ENCODE assay signal across 26 mouse cellular contexts in the genomic region with DNA sequence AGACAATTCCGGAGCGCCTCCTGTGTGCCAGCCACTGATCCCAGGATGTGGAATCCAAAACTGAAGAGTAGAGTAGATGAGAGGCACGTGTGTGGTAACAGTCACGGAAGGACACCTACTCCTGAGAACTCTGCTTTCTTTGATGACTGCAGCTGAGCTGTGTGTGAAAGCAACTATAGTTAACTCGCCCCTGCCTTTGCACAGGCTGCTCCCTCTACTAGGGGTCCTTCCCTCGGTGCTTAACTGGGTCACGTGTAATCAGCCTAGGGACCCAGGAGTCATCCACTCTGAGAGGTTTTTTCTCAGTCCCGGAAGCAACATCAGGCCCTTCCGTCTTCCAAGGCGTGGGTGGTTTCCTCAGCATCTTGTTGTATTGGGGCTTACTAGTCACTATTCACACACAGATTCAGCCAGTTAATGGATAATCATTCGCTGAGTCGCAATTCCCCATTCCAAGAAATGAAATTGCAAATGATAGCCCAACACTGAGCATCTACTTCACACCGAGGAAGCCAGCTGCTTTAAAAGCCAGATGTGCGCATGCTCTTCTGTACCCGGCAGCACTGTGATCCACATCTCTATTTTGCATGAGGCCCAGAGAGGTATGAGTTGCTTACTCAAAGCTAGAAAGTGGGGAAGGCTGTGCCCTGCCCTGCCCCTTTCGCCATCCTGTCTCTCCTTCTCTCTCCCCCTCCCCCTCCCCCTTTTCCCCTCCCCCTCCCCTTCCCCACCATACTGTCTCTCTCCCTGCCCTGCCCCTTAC.
A peak's percentile ranks its signal among the peaks of the same experiment; 100 is the strongest.
DNase-seq lines count a peak whose midpoint lies in the region; ATAC-seq and TF ChIP-seq lines count a peak whose summit lies in the region.
"Had no signal": no experiment of that assay in that cellular context is flagged by ENCODE, and none has a peak within 500 bp of the region (broad histone marks: within the 10 kb centered on the region; RNA-seq: fewer than 3 reads in every experiment).

No protein-coding gene starts in this region.

- no peaks in the 10 kb centered on the region for H3K36me3 ChIP-seq in limb, embryonic 12.5 days
- H3K36me3 ChIP-seq in limb, embryonic 10.5 days = no peaks in the 10 kb centered on the region
- no peaks in the 10 kb centered on the region for H3K36me3 ChIP-seq in CH12.LX (replicated peaks in 1 of 2; ENCODE audit: control insufficient read depth in 1 of 2, insufficient read depth in 1 of 2, low read length in 1 of 2)
- H3K36me3 ChIP-seq: embryonic facial prominence, embryonic 13.5 days; embryonic facial prominence, embryonic 15.5 days; forebrain, embryonic 10.5 days; forebrain, embryonic 12.5 days; G1E had no signal

- peak; percentile 82 for TF ChIP-seq EP300 in CH12.LX (IDR thresholded peaks at IDR 0.05; ENCODE audit: low read length)

- H3K9ac ChIP-seq in limb, embryonic 12.5 days (replicated peaks) = 0 out of 2 replicates have a peak overlapping the region, but pooled peaks have one; percentile 3
- no peak overlapping the region for H3K9ac ChIP-seq in CH12.LX (ENCODE audit: insufficient read depth, low read depth)
- H3K9ac ChIP-seq: embryonic facial prominence, embryonic 13.5 days; embryonic facial prominence, embryonic 15.5 days; forebrain, embryonic 12.5 days had no signal

- TF ChIP-seq POLR2A in CH12.LX (IDR thresholded peaks at IDR 0.05; ENCODE audit: low read depth, low read length) = peak; percentile 59

- in situ Hi-C loops in CH12.LX (cut with MboI; ENCODE audit: low pct_ligation_motif_present, low pct_unique_long_range_greater_than_20kb, low sequenced_read_pairs) = no loop called here

- dilution Hi-C loops in CH12.LX (cut with MboI; ENCODE audit: extremely low pct_ligation_motif_present, extremely low pct_unique_long_range_greater_than_20kb, low sequenced_read_pairs) = no loop called here

- no peak for TF ChIP-seq CTCF in CH12.LX (conservative IDR thresholded peaks at IDR 0.05 in 1 of 2, IDR thresholded peaks at IDR 0.05 in 1 of 2; ENCODE audit: low read depth in 2 of 2, low read length in 2 of 2)

- no peak overlapping the region for H3K4me3 ChIP-seq in limb, embryonic 12.5 days (replicated peaks)
- H3K4me3 ChIP-seq in limb, embryonic 10.5 days = no peak overlapping the region
- H3K4me3 ChIP-seq in CH12.LX (replicated peaks in 1 of 3; ENCODE audit: low read depth in 2 of 3, low read length in 2 of 3, poor library complexity in 1 of 3) = peak overlapping the region in 1 of 3 experiments; percentile 1
- H3K4me3 ChIP-seq: embryonic facial prominence, embryonic 13.5 days; embryonic facial prominence, embryonic 15.5 days; erythroblast, embryonic 14.5 days; forebrain, embryonic 10.5 days; forebrain, embryonic 12.5 days had no signal

- no peak for TF ChIP-seq RAD21 in CH12.LX (IDR thresholded peaks at IDR 0.05; ENCODE audit: low read depth, low read length)

- H3K27me3 ChIP-seq in limb, embryonic 12.5 days = peaks cover 3% of the 10 kb centered on the region; the same call in 1 of the 2 replicates
- H3K27me3 ChIP-seq in limb, embryonic 10.5 days (ENCODE audit: low read depth, poor library complexity, severe bottlenecking) = peaks cover 16% of the 10 kb centered on the region; the same call in 1 of the 2 replicates
- H3K27me3 ChIP-seq in CH12.LX (replicated peaks) = peaks cover 7% of the 10 kb centered on the region
- H3K27me3 ChIP-seq: embryonic facial prominence, embryonic 15.5 days; Patski had no signal

- H3K9me3 ChIP-seq in limb, embryonic 12.5 days = no peaks in the 10 kb centered on the region
- H3K9me3 ChIP-seq in limb, embryonic 10.5 days (replicated peaks) = no peaks in the 10 kb centered on the region
- H3K9me3 ChIP-seq in CH12.LX (replicated peaks; ENCODE audit: low read length) = no peaks in the 10 kb centered on the region
- H3K9me3 ChIP-seq: embryonic facial prominence, embryonic 13.5 days; embryonic facial prominence, embryonic 15.5 days; forebrain, embryonic 10.5 days; forebrain, embryonic 12.5 days; G1E had no signal

- WGBS in limb, embryonic 12.5 days = 55% methylated on average over 16 of the region's 16 CpGs
- 58% methylated on average over 16 of the region's 16 CpGs for WGBS in limb, embryonic 10.5 days

- H3K4me1 ChIP-seq in limb, embryonic 12.5 days (replicated peaks) = peaks cover 47% of the 10 kb centered on the region
- H3K4me1 ChIP-seq in limb, embryonic 10.5 days = peaks cover 40% of the 10 kb centered on the region
- peaks cover 19 to 28% of the 10 kb centered on the region in 2 experiments for H3K4me1 ChIP-seq in CH12.LX (ENCODE audit: control insufficient read depth in 1 of 2, insufficient read depth in 2 of 2)

- DNase-seq in frontal cortex, postnatal 36 days (ENCODE audit: low spot score in 2 of 2) = peak; percentile 3 to 19
- no peak for DNase-seq in frontal cortex, postnatal 14 days (ENCODE audit: low spot score in 2 of 2)
- DNase-seq in limb, embryonic 10.5 days (ENCODE audit: low spot score) = no peak
- peak; percentile 93 for DNase-seq in CH12.LX (ENCODE audit: extremely low read depth)
- DNase-seq in brain, adult 2 months (ENCODE audit: low read depth, low spot score) = peak; percentile 40
- no peak for DNase-seq in layer of hippocampus, adult 8-10 months (ENCODE audit: low spot score in 2 of 2)
- DNase-seq: adrenal gland, adult 8-10 months; adrenal gland, postnatal 14 days; adrenal gland, postnatal 36 days; cerebellum, adult 11 months; cerebellum, adult 18-20 months; cerebellum, adult 8-10 months; cerebellum, adult 9-11 months; cerebellum, postnatal 36 days; embryo, embryonic 11 days had no signal

- no peak overlapping the region for H3K4me2 ChIP-seq in limb, embryonic 12.5 days
- H3K4me2 ChIP-seq in CH12.LX (ENCODE audit: insufficient read depth, low read depth, poor library complexity, severe bottlenecking) = peak overlapping the region; percentile 10
- H3K4me2 ChIP-seq: embryonic facial prominence, embryonic 13.5 days; embryonic facial prominence, embryonic 15.5 days; forebrain, embryonic 12.5 days had no signal

- ATAC-seq in limb, embryonic 12.5 days (ENCODE audit: insufficient number of reproducible peaks, insufficient read depth, low FRiP score, low TSS enrichment, low read depth) = no peak
- ATAC-seq: activated CD4-positive, CD25-positive, alpha-beta regulatory T cell, adult 4 months; forebrain, embryonic 14.5 days; forebrain, embryonic 16.5 days; Patski had no signal

- H3K27ac ChIP-seq in limb, embryonic 12.5 days = no peak overlapping the region
- no peak overlapping the region for H3K27ac ChIP-seq in limb, embryonic 10.5 days
- H3K27ac ChIP-seq in CH12.LX (ENCODE audit: insufficient read depth, low read depth) = no peak overlapping the region
- H3K27ac ChIP-seq: embryonic facial prominence, embryonic 13.5 days; embryonic facial prominence, embryonic 15.5 days; forebrain, embryonic 10.5 days; forebrain, embryonic 12.5 days had no signal

- H3K79me2 ChIP-seq in CH12.LX (replicated peaks; ENCODE audit: control insufficient read depth, extremely low read depth, insufficient read depth, poor library complexity, severe bottlenecking) = no peaks in the 10 kb centered on the region

TF ChIP-seq in CH12.LX, 34 proteins besides CTCF, POLR2A, EP300 and RAD21 (continues in another document):
- TF ChIP-seq TBP (conservative IDR thresholded peaks at IDR 0.05; ENCODE audit: low read depth, low read length) = peak; percentile 33; the same call in 1 of the 2 replicates
- peak; percentile 89 for TF ChIP-seq JUND (conservative IDR thresholded peaks at IDR 0.05; ENCODE audit: low read depth, low read length)
- TF ChIP-seq ZC3H11A (IDR thresholded peaks at IDR 0.05; ENCODE audit: low read depth, low read length) = no peak
- TF ChIP-seq BHLHE40 (IDR thresholded peaks at IDR 0.05; ENCODE audit: low read depth, low read length) = peak; percentile 68
- peak; percentile 77; the same call in 1 of the 2 replicates for TF ChIP-seq JUN (IDR thresholded peaks at IDR 0.05; ENCODE audit: insufficient read depth, low read depth, low read length)
- TF ChIP-seq NELFE (IDR thresholded peaks at IDR 0.05; ENCODE audit: low read depth, low read length) = no peak; the same call in 1 of the 2 replicates
- 0 out of 2 replicates have a peak, but pooled peaks have one; percentile 72 for TF ChIP-seq RCOR1 (conservative IDR thresholded peaks at IDR 0.05; ENCODE audit: low read depth, low read length)
- peak; percentile 60; the same call in 1 of the 2 replicates for TF ChIP-seq MXI1 (IDR thresholded peaks at IDR 0.05; ENCODE audit: low read depth, low read length)
- TF ChIP-seq SIN3A (IDR thresholded peaks at IDR 0.05; ENCODE audit: low read length) = 0 out of 2 replicates have a peak, but pooled peaks have one; percentile 30
- no peak for TF ChIP-seq E2F4 (IDR thresholded peaks at IDR 0.05; ENCODE audit: insufficient replicate concordance, low read depth, low read length)
- TF ChIP-seq ELF1 (IDR thresholded peaks at IDR 0.05; ENCODE audit: low read depth, low read length) = peak; percentile 78
- no peak for TF ChIP-seq USF1 (IDR thresholded peaks at IDR 0.05; ENCODE audit: low read depth, low read length)
- no peak for TF ChIP-seq CHD1 (IDR thresholded peaks at IDR 0.05; ENCODE audit: low read depth, low read length)
- TF ChIP-seq MAX (IDR thresholded peaks at IDR 0.05; ENCODE audit: low read length) = peak; percentile 89
- TF ChIP-seq IRF4 (IDR thresholded peaks at IDR 0.05; ENCODE audit: low read depth, low read length) = peak; percentile 98
- TF ChIP-seq MEF2A (IDR thresholded peaks at IDR 0.05; ENCODE audit: borderline replicate concordance, low read depth, low read length) = peak; percentile 87
- peak; percentile 72 for TF ChIP-seq MYC (IDR thresholded peaks at IDR 0.05; ENCODE audit: low read depth, low read length)
- no peak for TF ChIP-seq KAT2A (IDR thresholded peaks at IDR 0.05; ENCODE audit: insufficient replicate concordance, low read length)
- TF ChIP-seq MAZ (IDR thresholded peaks at IDR 0.05; ENCODE audit: low read depth, low read length) = peak; percentile 75; the same call in 1 of the 2 replicates
- no peak for TF ChIP-seq MAFK (IDR thresholded peaks at IDR 0.05; ENCODE audit: insufficient replicate concordance, low read length)
- no peak for TF ChIP-seq ZKSCAN1 (IDR thresholded peaks at IDR 0.05; ENCODE audit: borderline replicate concordance, low read depth, low read length)
- peak; percentile 44 for TF ChIP-seq HCFC1 (IDR thresholded peaks at IDR 0.05; ENCODE audit: low read depth, low read length)
- TF ChIP-seq ZMIZ1 (IDR thresholded peaks at IDR 0.05; ENCODE audit: low read depth, low read length) = no peak
- TF ChIP-seq NRF1 (IDR thresholded peaks at IDR 0.05; ENCODE audit: low read depth, low read length) = peak; percentile 89
- TF ChIP-seq SMC3 (IDR thresholded peaks at IDR 0.05; ENCODE audit: low read depth, low read length) = no peak
- TF ChIP-seq PAX5 (IDR thresholded peaks at IDR 0.05; ENCODE audit: low read length) = no peak
- TF ChIP-seq ETS1 (conservative IDR thresholded peaks at IDR 0.05; ENCODE audit: low read depth, low read length) = peak; percentile 62
- no peak for TF ChIP-seq UBTF (IDR thresholded peaks at IDR 0.05; ENCODE audit: low read depth, low read length)

Comparison
In these comparisons a context has a peak if more than half of its experiments do, and no peak if none do; other contexts are left out.
1. DNase-seq: peak in frontal cortex, postnatal 36 days (2 of 2), CH12.LX (single experiment) and brain, adult 2 months (single experiment); none in frontal cortex, postnatal 14 days (0 of 2), limb, embryonic 10.5 days (single experiment) and layer of hippocampus, adult 8-10 months (0 of 2).